Mouse (Mus musculus) liver, adult 2 months (tissue): Measurements from ENCODE around the gene Tenm2. TPM values are rescaled to one million over a fixed set of nuclear protein-coding genes. Genes with fewer than 3 reads are reported as not detected.

Source experiments
- DNase-seq: peaks from one replicate; pipeline ENCODE4 v3.0.0-alpha.2; 2011; ENCODE audit warnings: low read depth, low spot score; ENCODE audit errors: extremely low read depth
- H3K27ac ChIP-seq: fragments of 200-500 bp; replicated peaks from 2 replicates; pipeline ENCODE4 v1.5.1; 2012; ENCODE audit warnings: low read depth, mild to moderate bottlenecking, control low read depth, inconsistent platforms, low read length; ENCODE audit not compliant: insufficient read depth
- H3K27me3 ChIP-seq: fragments of 200-500 bp; 2 replicates; pipeline ENCODE4 v1.6.1; 2012; ENCODE audit warnings: mild to moderate bottlenecking, moderate library complexity, low read length, inconsistent platforms; ENCODE audit not compliant: control insufficient read depth, insufficient read depth
- H3K36me3 ChIP-seq: fragments of 200-500 bp; 2 replicates; pipeline ENCODE4 v1.6.1; 2012; ENCODE audit warnings: low read length, inconsistent platforms; ENCODE audit not compliant: control insufficient read depth, insufficient read depth
- H3K4me1 ChIP-seq: fragments of 200-500 bp; 2 replicates; pipeline ENCODE4 v1.6.1; 2011; ENCODE audit warnings: low read length; ENCODE audit not compliant: control insufficient read depth, insufficient read depth
- H3K4me3 ChIP-seq: fragments of 200-500 bp; 2 replicates; pipeline ENCODE4 v1.5.1; 2011; ENCODE audit warnings: low read depth, mild to moderate bottlenecking, control low read depth, low read length, moderate library complexity; ENCODE audit not compliant: insufficient read depth
- H3K79me2 ChIP-seq: fragments of 200-500 bp; 2 replicates; pipeline ENCODE4 v1.6.1; 2012; ENCODE audit warnings: inconsistent platforms, mild to moderate bottlenecking, low read length, moderate library complexity; ENCODE audit not compliant: control insufficient read depth, insufficient read depth
- H3K9ac ChIP-seq: fragments of 200-500 bp; 2 replicates; pipeline ENCODE4 v1.6.1; 2012; ENCODE audit warnings: low read depth, mild to moderate bottlenecking, control low read depth, inconsistent platforms, low read length
- CTCF ChIP-seq: fragments of 200-500 bp; IDR thresholded peaks from 2 replicates; pipeline ENCODE4 v1.5.1; 2011; ENCODE audit warnings: low read depth, low read length, control low read depth
- POLR2A ChIP-seq: fragments of 200-500 bp; IDR thresholded peaks from 2 replicates; pipeline ENCODE4 v1.6.1; 2011; ENCODE audit warnings: low read length, control low read depth; ENCODE audit not compliant: insufficient read depth; ENCODE audit errors: extremely low read depth
- WGBS: fragments of 180-500 bp; shearing (Covaris S2); methylation state at CpG from one replicate; pipeline ENCODE4 v1.1.7; 2018; 5-methylcytosine and 5-hydroxymethylcytosine counted together
- polyA plus RNA-seq: library from polyadenylated mRNA; depleted of rRNA; stranded (reverse); fragments of >200 nt; gene quantifications from 2 replicates; pipeline ENCODE4 v1.2.3, GENCODE M21; 2012
- total RNA-seq: library from RNA; depleted of rRNA; stranded (reverse); fragments of >200 nt; gene quantifications from 2 replicates; pipeline ENCODE4 v1.2.3, GENCODE M21; 2014

The Tenm2 gene
- total and polyA plus RNA-seq, 2 experiments = not detected

- Histone ChIP-seq H3K9ac (no peak overlapping the region), H3K36me3 (no peaks in the 10 kb centered on the region), H3K27me3 (no peaks in the 10 kb centered on the region; the same call in 1 of the 2 replicates), H3K27ac (no peak overlapping the region), H3K4me3 (no peak overlapping the region), H3K4me1 (no peaks in the 10 kb centered on the region), H3K79me2 (no peaks in the 10 kb centered on the region)
- 81% methylated on average over 9 of the region's 9 CpGs for WGBS
- no peak for DNase-seq
- TF ChIP-seq CTCF (no peak), POLR2A (no peak)
Observed at GRCm38 (mm10) chr11:36653656-36654323, 582.0 kb downstream of the Tenm2 start.

- no peaks in the 10 kb centered on the region for H3K4me1 ChIP-seq
- no peak overlapping the region for H3K4me3 ChIP-seq
- no peak for TF ChIP-seq POLR2A
- TF ChIP-seq CTCF = no peak
- no peaks in the 10 kb centered on the region for H3K36me3 ChIP-seq
- no peaks in the 10 kb centered on the region for H3K27me3 ChIP-seq
- WGBS = 89% methylated on average over 1 of the region's 1 CpGs
- H3K27ac ChIP-seq = no peak overlapping the region
- DNase-seq = no peak
- no peak overlapping the region for H3K9ac ChIP-seq
- no peaks in the 10 kb centered on the region for H3K79me2 ChIP-seq
Observed at GRCm38 (mm10) chr11:36647179-36647578, 588.6 kb downstream of the Tenm2 start.

GRCm38 (mm10) chr11:36635082-36635481 is 600.7 kb downstream of the Tenm2 start:
- 30% methylated on average over 6 of the region's 6 CpGs for WGBS
- Histone ChIP-seq H3K27ac (no peak overlapping the region), H3K36me3 (no peaks in the 10 kb centered on the region), H3K4me3 (no peak overlapping the region), H3K27me3 (no peaks in the 10 kb centered on the region), H3K9ac (no peak overlapping the region), H3K79me2 (no peaks in the 10 kb centered on the region), H3K4me1 (peaks cover 8% of the 10 kb centered on the region; the same call in 1 of the 2 replicates)
- TF ChIP-seq POLR2A (no peak), CTCF (no peak)
- no peak for DNase-seq

GRCm38 (mm10) chr11:36632201-36632600 is 603.6 kb downstream of the Tenm2 start:
- no peak overlapping the region for H3K4me3 ChIP-seq
- DNase-seq = peak; percentile 89
- peaks cover 8% of the 10 kb centered on the region; the same call in 1 of the 2 replicates for H3K4me1 ChIP-seq
- no peaks in the 10 kb centered on the region for H3K36me3 ChIP-seq
- no peaks in the 10 kb centered on the region for H3K79me2 ChIP-seq
- H3K27ac ChIP-seq = no peak overlapping the region
- no peak overlapping the region for H3K9ac ChIP-seq
- H3K27me3 ChIP-seq = no peaks in the 10 kb centered on the region
- no peak for TF ChIP-seq POLR2A

- H3K27ac ChIP-seq = no peak overlapping the region
- TF ChIP-seq POLR2A (no peak), CTCF (no peak)
- H3K4me1 ChIP-seq = no peaks in the 10 kb centered on the region
- no peaks in the 10 kb centered on the region for H3K36me3 ChIP-seq
- H3K4me3 ChIP-seq = no peak overlapping the region
- H3K9ac ChIP-seq = no peak overlapping the region
- DNase-seq = no peak
- H3K27me3 ChIP-seq = no peaks in the 10 kb centered on the region
- 84% methylated on average over 6 of the region's 6 CpGs for WGBS
- no peaks in the 10 kb centered on the region for H3K79me2 ChIP-seq
Observed at GRCm38 (mm10) chr11:36613807-36614206, 622.0 kb downstream of the Tenm2 start.

GRCm38 (mm10) chr11:36604815-36605382 is 630.9 kb downstream of the Tenm2 start:
- Histone ChIP-seq H3K27me3 (no peaks in the 10 kb centered on the region), H3K27ac (no peak overlapping the region), H3K79me2 (no peaks in the 10 kb centered on the region), H3K36me3 (no peaks in the 10 kb centered on the region), H3K4me3 (no peak overlapping the region), H3K9ac (no peak overlapping the region), H3K4me1 (no peaks in the 10 kb centered on the region)
- no peak for DNase-seq
- TF ChIP-seq CTCF = no peak
- 57% methylated on average over 8 of the region's 8 CpGs for WGBS
